Mouse (Mus musculus) adrenal gland, adult 8-10 months (tissue): ENCODE measurements around the gene Rsad2. TPM values are rescaled to one million over a fixed set of nuclear protein-coding genes. Genes with fewer than 3 reads are reported as not detected.

Source experiments
- DNase-seq: peaks from one replicate; pipeline ENCODE4 v3.0.0; 2022
- microRNA-seq, 2 experiments: library from miRNA; unstranded; fragments of <30 nt; microRNA quantifications; one replicate each; pipeline ENCODE4 v1.2.0; 2022
- total RNA-seq, 4 experiments: library from RNA; stranded (reverse); gene quantifications; 2 replicates each; pipeline ENCODE4 v1.2.4; 2022

The Rsad2 gene
- total RNA-seq, 4 experiments from 2014 or later, result 13.1 to 26.6 (median 17.2) TPM

GRCm38 (mm10) chr12:26401254-26401653 is 55.0 kb downstream of the Rsad2 start:
- DNase-seq, result no peak

- no peak for DNase-seq
These were observed 55.5 kb downstream of the Rsad2 start for GRCm38 (mm10) chr12:26400762-26401161.

- DNase-seq, result no peak
These were observed 56.9 kb downstream of the Rsad2 start for GRCm38 (mm10) chr12:26399391-26399790.

- no peak for DNase-seq
These were observed 57.7 kb downstream of the Rsad2 start for GRCm38 (mm10) chr12:26398597-26398996.

- no peak for DNase-seq
These were observed 61.5 kb downstream of the Rsad2 start for GRCm38 (mm10) chr12:26394485-26395470.

GRCm38 (mm10) chr12:26393291-26393690 is 63.0 kb downstream of the Rsad2 start:
- DNase-seq, result no peak

Small RNAs within 50 kb of the gene (microRNA-seq; reads per million reads assigned to microRNA genes)
- gene Mir6538, result 1.2 to 1.7 reads per million in 2 experiments

Other genes with a start within 250 kb of the Rsad2 start
- gene Rnf144a, start 41.2 kb downstream of the Rsad2 start, total RNA-seq, result 10 to 100 TPM; 15.8 to 21.4 (median 20.1) TPM
- gene Cmpk2, start 12.8 kb upstream of the Rsad2 start, total RNA-seq, result 10 to 100 TPM in 3 of 4 experiments, 1 to 10 TPM in 1; 9.1 to 26.0 (median 18.5) TPM